Mouse (Mus musculus): ENCODE measurements around the gene Arid1b.

- TF ChIP-seq FLI1 (IDR thresholded peaks at IDR 0.05; ENCODE audit: low read length) (no peak), GATA1 (IDR thresholded peaks at IDR 0.05; ENCODE audit: borderline replicate concordance, low read length) (no peak)
Observed at GRCm38 (mm10) chr17:5072539-5072938, 78.4 kb downstream of the Arid1b start.

Measured in megakaryocyte, embryonic 14.5 days (primary cell).